Mouse (Mus musculus): ENCODE data around the gene Phldb2. TPM values are rescaled to one million over a fixed set of nuclear protein-coding genes. Genes with fewer than 3 reads are reported as not detected.

The Phldb2 gene
- 1 to 10 TPM; 6.1 to 8.0 (median 7.6) TPM for total RNA-seq (2022)

DNA sequence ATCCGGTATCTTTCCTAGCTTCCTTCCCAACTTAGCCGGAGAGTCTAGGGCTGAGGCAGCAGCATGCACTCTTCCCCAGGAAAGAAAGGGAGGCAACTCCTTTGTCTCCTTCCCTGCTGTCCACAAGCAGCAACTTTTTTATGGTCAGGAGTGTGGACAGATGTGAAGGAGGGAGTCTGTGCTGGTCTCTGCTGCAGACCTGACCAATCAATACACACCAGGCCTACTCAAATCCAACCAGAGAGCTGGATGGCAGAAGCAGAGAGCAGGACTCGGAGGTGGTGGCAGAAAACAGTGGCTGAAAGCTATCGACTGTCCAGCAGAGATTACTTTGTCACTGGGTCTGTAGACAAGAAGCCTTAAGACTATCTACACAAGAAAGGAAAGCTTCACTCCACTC is at the start of gene Phldb2:
Phldb2 (minus strand) TSS at position 205 of the 400 bp plus-strand sequence.
- no peak for DNase-seq (ENCODE audit: low spot score in 2 of 2)

DNA sequence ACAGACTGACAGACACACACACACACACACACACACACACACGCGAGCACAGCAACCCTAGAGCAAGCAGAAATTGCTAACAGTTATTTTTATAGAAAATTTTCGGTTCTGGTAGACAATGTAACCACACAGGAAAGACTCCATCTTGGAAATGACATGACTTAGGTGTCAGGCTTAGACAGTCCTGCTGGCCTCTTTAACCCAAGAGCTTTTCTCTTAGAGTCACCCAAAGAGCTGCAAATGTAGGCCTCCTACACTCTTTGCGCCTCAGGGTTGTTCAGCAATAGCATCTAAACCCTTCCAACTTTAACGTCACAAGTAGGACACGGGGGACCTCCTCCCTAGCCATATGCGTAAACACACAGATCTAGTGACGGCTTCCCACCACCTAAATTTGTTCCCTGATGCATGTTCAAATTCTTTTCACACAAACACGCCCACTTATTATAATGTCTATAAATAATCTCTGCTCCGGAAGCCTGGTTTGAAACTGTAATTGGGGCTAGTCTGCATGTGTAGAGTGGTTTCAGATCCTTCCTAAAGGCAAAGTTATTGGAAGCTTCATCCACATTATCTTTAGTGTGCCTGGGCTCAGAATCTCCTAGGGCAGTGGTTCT is 48.3 kb upstream of the Phldb2 start:
- peak in 1 of 2 experiments; percentile 36 for DNase-seq (ENCODE audit: low spot score in 2 of 2)

DNA sequence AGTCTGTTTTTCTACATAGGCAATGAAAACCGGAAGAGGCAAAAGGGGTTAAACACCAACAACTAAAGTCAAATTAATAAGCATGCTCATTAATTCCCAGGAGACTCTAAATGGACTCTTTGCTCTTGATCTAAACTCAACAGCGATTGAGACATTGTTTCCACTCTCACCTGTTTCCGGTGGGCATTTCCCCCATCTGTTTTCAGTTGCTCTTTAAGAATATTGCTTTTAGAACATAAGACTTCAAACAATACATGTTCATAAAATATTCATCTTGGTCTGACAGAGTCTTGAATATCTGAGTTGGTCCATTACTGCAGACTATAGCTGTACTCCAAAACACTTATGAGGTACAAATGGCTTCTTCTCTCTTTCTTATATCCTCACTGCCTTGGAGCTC is 47.6 kb upstream of the Phldb2 start:
- no peak for DNase-seq (ENCODE audit: low spot score in 2 of 2)

DNA sequence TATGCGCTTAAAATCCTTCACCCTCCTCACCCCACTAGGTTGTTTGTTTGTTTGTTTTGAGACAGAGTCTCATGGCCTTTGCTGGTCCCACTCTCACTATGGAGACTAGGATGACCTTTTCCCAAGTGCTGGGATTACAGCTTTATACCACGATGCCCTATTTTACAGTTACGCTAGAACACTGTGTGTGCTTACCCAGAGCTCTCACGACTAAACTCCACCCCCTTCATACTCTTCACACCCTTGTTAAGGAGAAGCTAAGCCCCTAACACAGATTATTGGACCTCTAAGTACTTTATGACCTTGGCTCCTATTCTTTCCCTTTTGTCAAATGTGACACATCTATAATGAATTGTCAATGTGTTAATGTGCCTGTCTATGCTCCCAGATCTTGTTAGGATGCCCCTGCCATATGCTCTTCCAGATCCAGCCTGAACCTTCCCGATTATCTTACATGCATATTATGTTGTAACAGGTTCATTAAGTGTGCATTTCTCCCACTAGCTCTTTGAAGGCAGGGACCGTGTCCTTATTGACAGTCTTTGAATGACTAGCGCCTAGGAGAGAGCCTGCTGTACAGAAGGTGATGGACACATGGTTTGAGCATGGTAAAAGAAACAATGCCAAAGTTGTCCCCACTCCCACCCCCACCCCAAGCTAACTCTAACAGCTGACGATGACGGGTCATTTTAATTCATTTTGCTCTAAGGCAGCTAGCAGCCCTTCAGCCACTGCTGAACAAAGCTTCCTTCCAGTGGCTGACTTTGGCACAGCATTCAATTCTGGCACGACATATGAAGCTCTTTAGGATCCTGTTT is 46.2 kb upstream of the Phldb2 start:
- no peak for DNase-seq (ENCODE audit: low spot score in 2 of 2)

DNA sequence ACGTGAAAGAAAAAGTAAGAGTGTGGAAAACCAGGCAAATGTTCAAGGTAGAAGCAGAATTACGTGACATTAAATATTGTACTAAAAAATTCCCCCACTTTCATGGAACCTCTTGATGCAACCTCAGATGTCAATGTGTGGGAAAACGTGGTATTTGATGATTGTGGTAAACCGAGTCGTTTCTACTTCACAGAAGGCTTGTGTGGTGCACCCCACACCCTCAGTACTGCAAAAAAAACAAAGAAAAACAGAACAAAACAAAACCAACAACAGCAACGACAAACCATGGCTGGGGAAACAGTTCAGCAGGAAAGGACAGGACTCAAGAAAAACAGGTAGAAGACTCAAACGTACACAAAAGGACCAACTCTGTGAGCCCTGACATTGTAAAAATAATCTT is 44.8 kb upstream of the Phldb2 start:
- DNase-seq (ENCODE audit: low spot score in 2 of 2), result no peak

DNA sequence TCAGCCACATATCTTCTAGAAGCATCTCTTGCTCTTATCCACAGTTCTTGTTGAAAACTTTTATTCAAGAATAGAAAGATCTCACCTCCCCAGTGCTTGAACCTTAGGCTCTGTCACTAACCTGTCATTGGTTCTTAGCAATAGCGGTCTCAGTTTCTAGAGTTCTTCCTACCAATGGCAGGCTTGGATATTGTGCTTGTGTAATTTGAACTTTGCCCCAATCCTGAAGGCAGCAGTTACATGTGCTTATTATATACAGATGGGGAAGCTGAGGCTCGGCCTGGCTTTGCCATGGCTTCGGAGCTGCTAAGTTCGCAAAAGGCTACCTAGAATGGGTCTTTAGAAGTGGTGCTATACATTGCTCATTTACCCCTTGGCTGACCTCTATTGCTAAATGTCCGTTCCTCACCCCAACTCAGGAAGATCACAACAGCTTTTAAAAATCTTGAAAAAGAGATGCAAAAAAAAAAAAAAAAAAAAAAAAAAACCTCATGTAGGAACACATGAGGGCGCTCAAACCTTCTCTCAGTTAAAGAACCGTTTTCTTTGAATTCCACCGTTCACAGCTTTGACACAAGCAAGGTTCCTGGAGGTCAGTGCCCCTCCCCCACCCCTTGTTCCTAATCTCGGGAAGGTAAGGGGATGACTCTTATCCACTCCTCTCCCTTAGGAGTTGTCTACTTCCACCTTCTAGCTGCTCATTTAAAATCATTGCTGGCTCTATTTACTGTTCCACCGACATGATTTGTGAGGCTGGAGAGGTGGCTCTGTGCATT is 37.7 kb upstream of the Phldb2 start:
- no peak for DNase-seq (ENCODE audit: low spot score in 2 of 2)

DNA sequence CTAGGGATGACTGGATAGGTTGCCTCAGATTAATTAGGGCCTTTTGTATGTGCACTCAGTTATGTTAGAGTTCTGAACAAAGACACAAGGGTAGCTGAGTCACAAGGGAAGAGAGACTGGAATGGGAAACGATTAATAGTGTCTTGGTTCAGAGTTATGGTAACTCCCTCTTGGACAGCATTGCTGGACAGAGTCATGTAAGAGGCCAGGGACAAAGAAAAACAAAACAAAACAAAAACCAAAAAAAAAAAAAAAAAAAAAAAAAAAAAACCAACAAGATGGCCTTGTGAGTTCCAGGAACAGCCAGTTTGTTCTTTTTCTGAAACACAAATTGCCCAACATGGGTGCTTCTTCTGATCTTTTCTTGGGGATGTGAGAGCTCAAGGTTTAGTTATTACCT is 32.8 kb upstream of the Phldb2 start:
- DNase-seq (ENCODE audit: low spot score in 2 of 2), result no peak

DNA sequence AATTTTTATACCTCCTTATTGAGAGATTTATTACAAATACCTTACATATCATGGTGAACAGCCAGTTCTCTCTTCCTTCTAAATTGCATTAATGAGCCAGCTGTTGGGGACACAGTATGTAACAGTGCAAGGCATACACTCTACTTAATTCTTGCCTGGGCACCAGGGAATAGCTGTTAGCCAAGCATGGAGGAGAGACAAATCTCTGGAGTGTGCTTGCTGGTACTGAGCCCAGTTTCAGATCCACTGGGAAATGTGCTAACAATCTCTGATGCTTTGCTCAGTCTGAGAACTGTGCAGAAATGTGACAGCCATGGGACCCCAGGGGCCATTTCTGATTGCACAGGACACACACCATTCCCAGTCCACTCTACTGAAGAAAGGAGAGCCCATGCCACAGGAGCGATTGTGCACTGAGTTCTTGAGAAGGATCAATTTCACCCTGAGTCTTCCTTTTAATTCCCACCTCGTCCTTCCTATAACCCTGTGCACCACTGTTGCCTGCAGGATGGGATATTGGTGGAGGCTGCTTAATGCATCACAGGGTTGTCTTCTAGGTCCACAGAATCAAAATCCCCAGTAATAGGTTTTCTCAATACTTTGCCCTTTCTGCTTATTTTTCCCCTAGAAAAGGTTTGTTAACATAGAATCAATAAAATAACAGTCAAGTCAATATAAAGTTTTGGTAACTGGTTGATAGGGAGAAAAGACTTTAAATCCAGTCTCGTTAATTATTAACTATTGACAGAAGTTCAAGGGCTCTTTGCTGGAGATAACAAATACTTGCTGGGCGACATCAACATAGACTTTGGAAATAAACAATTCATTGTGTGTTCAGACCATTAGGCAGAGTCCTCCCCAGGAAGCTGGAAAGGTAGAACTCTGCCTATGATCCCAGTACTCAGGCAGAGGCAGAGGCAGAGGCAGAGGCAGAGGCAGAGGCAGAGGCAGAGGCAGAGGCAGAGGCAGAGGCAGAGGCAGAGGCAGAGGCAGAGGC is 31.5 kb upstream of the Phldb2 start:
- DNase-seq (ENCODE audit: low spot score in 2 of 2), result no peak

DNA sequence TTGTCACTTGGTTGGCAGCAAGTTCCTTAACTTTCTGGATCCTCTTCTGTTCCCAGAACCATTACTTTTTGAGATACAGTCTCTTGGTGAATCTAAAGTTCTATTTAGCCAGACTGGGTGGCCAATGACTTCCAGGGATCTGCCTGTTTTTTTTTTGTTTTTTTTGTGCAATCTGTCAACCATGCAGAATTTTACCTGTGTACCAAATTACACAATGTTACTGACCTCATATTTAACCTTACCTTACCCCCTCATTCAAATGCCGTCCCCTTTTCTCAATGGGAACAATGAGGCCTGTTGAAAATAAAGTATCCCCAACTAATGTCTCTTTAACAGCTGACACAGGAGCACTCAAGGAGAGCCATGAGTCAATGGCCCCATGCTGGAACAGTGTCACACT is 22.9 kb upstream of the Phldb2 start:
- no peak for DNase-seq (ENCODE audit: low spot score in 2 of 2)

DNA sequence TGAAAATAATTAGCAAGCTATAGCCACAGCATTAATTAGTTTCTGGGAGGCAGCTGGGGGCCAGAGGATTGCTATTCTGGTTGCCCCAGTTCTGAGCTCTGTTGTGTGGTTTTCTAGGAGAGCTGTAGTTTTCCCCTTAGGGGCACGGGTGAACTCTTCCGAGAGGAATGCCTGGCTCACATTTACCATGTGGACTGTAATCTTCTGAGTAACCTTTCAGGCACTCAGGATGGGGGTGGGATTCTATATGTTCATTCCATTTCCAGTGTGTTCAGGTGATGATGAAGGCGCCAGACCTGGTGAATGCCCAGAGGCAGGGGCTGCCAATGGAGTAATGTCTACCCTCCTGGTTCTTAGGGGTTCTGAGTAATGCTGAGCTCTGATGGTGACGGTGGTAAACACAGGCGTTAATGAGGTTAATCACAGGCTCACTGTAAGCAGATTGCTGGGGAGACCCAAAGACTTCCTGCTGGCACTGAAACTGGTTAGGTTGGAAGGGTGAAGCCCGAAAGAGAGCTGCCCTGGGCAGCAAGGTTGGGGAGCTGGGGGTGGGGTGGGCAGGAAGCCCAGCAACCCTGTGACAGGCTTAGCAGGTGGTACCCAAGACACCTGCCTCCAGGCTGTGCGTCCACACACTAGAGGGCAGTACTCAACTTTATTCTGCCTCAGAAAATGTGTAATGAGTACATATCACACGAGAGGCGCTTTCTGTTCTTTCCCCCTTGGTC is 20.7 kb upstream of the Phldb2 start:
- DNase-seq (ENCODE audit: low spot score in 2 of 2), result no peak

DNA sequence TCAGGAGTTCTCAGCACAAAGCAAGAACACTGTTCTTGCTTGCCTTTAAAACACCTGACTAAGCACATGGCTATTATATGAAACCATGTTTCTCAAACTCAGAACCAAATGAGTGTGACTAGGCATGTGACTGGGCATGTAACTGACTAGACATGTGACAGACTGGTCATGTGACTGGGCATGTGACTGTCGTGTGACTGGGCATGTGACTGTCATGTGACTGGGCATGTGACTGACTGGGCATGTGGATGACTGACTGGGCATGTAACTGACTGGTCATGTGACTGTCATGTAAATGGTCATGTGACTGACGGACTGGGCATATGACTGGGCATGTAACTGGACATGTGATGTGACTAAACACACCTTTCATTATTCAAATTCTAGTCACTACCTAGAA is 16.8 kb upstream of the Phldb2 start:
- no peak for DNase-seq (ENCODE audit: low spot score in 2 of 2)

DNA sequence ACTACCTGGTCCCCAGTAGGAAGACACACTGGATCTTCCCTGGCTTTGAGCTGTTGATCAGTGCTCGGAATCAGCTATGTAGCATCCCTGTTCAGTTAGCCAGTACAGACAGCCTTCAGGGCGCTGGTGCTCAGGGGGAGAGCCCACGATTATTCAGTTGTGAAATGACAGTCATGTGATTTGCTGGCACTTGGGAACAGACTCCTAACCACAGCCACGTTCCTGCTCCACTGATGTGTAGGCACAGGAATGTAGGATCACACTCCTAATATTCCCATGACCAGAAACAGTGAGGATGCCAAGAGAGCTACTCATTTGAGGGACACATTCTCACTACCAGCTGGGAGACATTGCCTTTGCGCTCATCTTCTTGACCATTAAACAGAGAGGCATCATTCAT is 15.3 kb upstream of the Phldb2 start:
- no peak for DNase-seq (ENCODE audit: low spot score in 2 of 2)

DNA sequence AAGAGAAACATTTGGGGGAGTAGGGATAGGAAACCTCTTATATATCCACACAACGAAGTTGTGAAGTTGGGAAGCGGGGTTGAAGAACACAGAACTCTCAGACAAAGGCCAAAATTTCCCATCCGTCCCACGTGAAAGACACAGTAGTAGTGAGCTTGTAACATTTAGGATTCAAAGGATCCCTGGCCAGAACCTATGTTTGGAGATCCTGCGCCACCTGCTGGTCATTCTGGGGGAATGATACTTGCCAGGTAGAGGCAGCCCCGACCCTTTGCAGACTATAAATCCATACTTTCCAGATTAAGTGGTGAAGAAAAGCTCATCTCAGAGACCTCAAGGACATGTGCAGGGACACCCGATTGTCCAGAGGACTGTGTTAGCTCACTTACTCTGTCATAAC is 14.1 kb upstream of the Phldb2 start:
- DNase-seq (ENCODE audit: low spot score in 2 of 2), result peak; percentile 36 to 39

DNA sequence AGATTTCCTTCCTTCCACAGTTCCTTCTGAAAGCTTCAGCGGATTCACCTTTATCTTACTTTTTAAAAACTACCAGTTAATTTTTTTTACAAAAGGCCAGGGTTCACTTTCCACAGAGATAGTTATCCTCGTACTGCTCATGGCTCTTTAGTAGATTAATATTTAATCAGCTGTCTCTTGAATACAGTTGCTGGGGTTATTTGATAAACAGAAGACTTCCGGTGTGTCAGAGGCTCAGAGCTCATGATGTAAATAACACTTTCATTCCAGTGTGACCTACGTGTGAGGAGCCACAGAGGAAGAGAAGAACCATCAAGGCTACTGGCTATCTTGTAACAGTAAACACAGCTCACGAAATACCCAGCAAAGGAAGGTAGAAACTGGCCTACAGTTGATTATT is 13.2 kb upstream of the Phldb2 start:
- no peak for DNase-seq (ENCODE audit: low spot score in 2 of 2)

DNA sequence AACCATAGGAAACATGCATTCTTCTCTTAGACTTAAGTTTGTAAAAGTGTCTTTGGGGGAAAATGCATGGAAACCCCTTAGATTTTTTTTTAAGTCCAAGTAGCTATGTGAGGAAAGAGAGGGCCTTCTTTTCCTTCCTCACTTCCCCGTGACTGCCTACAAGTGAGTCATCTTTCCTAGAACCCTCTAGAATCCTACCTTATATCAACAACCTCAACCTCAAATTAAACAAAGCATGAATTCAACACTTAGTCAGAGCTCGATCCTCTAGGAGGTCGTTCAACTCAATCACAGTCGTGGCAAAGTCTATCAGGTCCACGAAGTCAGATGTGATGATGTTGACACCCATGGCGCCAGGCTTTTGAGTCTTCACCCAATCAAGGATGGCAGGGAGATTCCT is 11.4 kb upstream of the Phldb2 start:
- no peak for DNase-seq (ENCODE audit: low spot score in 2 of 2)

DNA sequence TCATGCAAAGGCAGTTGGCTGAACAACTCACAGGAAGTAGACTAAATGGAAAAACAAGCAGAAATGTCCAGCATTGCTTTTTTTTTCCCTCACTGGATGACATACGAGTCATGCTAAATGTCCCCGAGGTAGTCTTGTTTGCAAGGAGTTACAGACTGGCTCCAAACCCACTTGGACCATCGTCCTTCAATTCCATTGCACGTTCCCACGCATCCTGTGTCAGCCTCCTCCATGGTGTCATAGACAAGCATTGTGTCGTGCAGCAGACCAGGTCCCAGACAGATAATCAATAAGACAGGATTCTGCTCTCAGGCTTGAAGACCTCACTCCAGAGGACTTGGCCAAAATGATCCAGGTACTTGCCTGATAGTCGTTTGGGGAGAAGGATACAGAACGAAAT is 10.4 kb upstream of the Phldb2 start:
- no peak for DNase-seq (ENCODE audit: low spot score in 2 of 2)

DNA sequence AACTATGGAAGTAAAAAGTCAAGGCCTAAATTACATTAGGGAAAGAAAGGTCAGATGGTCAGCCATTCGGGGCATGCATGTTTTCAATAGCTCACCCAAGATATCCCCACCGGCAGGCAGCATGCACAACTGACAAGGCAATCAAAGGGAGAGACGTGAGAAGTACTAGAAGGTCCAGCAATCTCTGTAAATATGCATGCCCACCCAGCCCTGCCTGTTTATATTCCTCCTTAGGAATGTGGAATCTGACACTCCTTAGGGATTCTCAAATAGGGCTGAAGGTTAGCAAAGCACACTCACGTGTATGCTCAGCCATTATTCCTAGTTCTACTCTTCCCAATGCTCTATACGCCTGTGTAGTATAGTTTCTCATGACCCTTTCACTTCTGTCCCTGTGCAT is 9.7 kb upstream of the Phldb2 start:
- no peak for DNase-seq (ENCODE audit: low spot score in 2 of 2)

DNA sequence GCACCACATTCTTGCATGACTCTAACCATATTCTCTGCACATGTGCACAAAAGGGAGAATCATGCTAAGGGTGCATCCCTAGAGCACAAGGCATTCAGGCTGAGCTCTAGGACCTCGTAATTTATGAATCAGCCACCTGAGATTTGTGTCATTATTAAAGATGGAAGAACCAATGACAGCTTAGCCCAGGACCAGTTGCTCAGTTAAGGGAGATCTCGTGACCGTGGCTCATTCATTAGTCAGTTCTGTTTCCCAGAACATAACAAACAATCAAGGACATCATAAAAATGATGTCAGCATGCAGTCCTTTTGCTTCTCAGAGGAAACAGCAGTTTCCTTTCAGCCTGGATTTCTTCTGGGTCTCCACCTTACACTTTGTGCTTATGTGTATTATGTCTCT is 7.6 kb upstream of the Phldb2 start:
- no peak for DNase-seq (ENCODE audit: low spot score in 2 of 2)

DNA sequence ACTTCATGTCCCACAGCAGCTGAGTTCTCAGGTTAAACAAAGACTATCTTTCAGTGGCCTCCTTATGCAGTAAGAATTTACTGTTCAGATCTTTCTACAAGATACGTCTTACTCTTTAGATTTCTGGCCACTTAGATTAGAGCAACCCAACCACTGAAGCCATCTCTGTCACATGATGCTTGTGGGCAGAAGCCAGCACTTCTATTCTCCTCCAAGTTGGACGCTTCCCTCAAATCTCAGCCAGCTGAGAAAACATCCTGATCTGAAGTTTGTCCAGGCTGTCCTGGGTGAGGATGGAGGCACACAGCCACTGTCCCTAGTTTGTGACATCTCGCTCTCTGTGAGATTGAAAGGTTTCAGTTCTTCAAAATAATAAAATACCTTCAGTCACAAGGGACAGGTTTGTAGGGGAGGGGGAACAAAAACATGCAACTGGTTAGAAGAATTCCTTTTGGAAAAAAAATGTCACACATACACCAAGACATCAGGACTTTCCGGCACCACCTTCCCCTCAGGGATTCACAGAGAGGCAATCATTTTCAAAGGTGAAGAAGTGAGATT is 3.1 kb upstream of the Phldb2 start:
- DNase-seq (ENCODE audit: low spot score in 2 of 2), result no peak

DNA sequence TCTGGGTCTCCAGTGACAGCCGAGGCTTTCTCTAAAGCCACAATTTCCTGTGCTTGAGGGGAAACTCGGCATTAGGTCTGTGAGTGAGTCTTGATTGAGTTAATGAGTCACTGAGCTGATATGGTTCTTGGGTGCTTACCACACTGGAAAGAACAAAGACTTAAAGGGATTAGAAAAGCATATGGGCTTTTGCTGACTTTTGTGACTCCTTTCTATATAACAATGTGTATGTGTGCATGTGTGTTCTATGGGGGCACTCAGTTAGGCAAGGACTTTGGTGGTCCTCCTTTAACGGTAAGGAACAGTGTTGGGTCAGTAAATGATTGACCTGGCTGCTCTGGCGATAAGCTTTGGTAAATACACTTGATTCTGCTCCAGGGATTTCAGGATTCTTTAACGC is 897 bp downstream of the Phldb2 start:
- no peak for DNase-seq (ENCODE audit: low spot score in 2 of 2)
